Mouse (Mus musculus): ENCODE results near the gene Cldn10. TPM values are rescaled to one million over a fixed set of nuclear protein-coding genes. Genes with fewer than 3 reads are reported as not detected.

Gene Cldn10
- total and polyA plus RNA-seq, 3 experiments: 0.16 TPM; not detected in 2

GRCm38 (mm10) chr14:118880696-118881095, 93.0 kb downstream of the Cldn10 start:
- no peak overlapping the region for H3K4me3 ChIP-seq (ENCODE audit: low read depth, low read length)
- peaks cover 25% of the 10 kb centered on the region for H3K9me3 ChIP-seq (replicated peaks)
- no peak for DNase-seq (ENCODE audit: low spot score)
- peaks cover 20% of the 10 kb centered on the region for H3K36me3 ChIP-seq (replicated peaks)
- TF ChIP-seq TAL1 (conservative IDR thresholded peaks at IDR 0.05; ENCODE audit: low read depth, low read length) (no peak), GATA2 (IDR thresholded peaks at IDR 0.05; ENCODE audit: borderline replicate concordance, low read depth, low read length) (no peak), POLR2AphosphoS5 (IDR thresholded peaks at IDR 0.05; ENCODE audit: insufficient replicate concordance, low read depth, low read length) (no peak), GATA1 (IDR thresholded peaks at IDR 0.05; ENCODE audit: borderline replicate concordance, low read length) (no peak), CTCF (IDR thresholded peaks at IDR 0.05; ENCODE audit: low read depth, low read length) (no peak)
- H3K27me3 ChIP-seq (ENCODE audit: insufficient read depth, low read length): no peaks in the 10 kb centered on the region
- no peak for ATAC-seq (ENCODE audit: extremely low read depth, insufficient number of reproducible peaks, low FRiP score, poor library complexity, severe bottlenecking)
- peaks cover 36% of the 10 kb centered on the region for H3K4me1 ChIP-seq (ENCODE audit: insufficient read depth, low read depth, low read length)

- Histone ChIP-seq H3K9me3 (replicated peaks) (peaks cover 25% of the 10 kb centered on the region), H3K4me1 (ENCODE audit: insufficient read depth, low read depth, low read length) (peaks cover 58% of the 10 kb centered on the region), H3K36me3 (replicated peaks) (peaks cover 17% of the 10 kb centered on the region), H3K27me3 (ENCODE audit: insufficient read depth, low read length) (no peaks in the 10 kb centered on the region), H3K4me3 (ENCODE audit: low read depth, low read length) (peak overlapping the region; percentile 67)
- peak; percentile 59 for TF ChIP-seq TAL1 (conservative IDR thresholded peaks at IDR 0.05; ENCODE audit: low read depth, low read length)
- TF ChIP-seq POLR2AphosphoS5 (IDR thresholded peaks at IDR 0.05; ENCODE audit: insufficient replicate concordance, low read depth, low read length): no peak
- DNase-seq (ENCODE audit: low spot score) (peak; percentile 85), ATAC-seq (ENCODE audit: extremely low read depth, insufficient number of reproducible peaks, low FRiP score, poor library complexity, severe bottlenecking) (peak; percentile 89)
These were observed 95.9 kb downstream of the Cldn10 start for GRCm38 (mm10) chr14:118883344-118884249.

- Histone ChIP-seq H3K4me3 (ENCODE audit: low read depth, low read length) (no peak overlapping the region; the same call in 1 of the 2 replicates), H3K27me3 (ENCODE audit: insufficient read depth, low read length) (no peaks in the 10 kb centered on the region), H3K36me3 (replicated peaks) (peaks cover 11% of the 10 kb centered on the region), H3K9me3 (replicated peaks) (peaks cover 19% of the 10 kb centered on the region), H3K4me1 (ENCODE audit: insufficient read depth, low read depth, low read length) (peaks cover 58% of the 10 kb centered on the region)
- TF ChIP-seq POLR2AphosphoS5 (IDR thresholded peaks at IDR 0.05; ENCODE audit: insufficient replicate concordance, low read depth, low read length) (no peak), GATA1 (IDR thresholded peaks at IDR 0.05; ENCODE audit: borderline replicate concordance, low read length) (no peak), TAL1 (conservative IDR thresholded peaks at IDR 0.05; ENCODE audit: low read depth, low read length) (no peak)
- peak; percentile 11; the same call in 1 of the 2 replicates for ATAC-seq (ENCODE audit: extremely low read depth, insufficient number of reproducible peaks, low FRiP score, poor library complexity, severe bottlenecking)
- DNase-seq (ENCODE audit: low spot score): peak; percentile 42
These were observed 96.5 kb downstream of the Cldn10 start for GRCm38 (mm10) chr14:118884250-118884556.

- Histone ChIP-seq H3K4me3 (ENCODE audit: low read depth, low read length) (no peak overlapping the region), H3K9me3 (replicated peaks) (no peaks in the 10 kb centered on the region), H3K4me1 (ENCODE audit: insufficient read depth, low read depth, low read length) (peaks cover 37% of the 10 kb centered on the region), H3K36me3 (replicated peaks) (no peaks in the 10 kb centered on the region), H3K27me3 (ENCODE audit: insufficient read depth, low read length) (peaks cover 2% of the 10 kb centered on the region; the same call in 1 of the 2 replicates)
- TF ChIP-seq TAL1 (conservative IDR thresholded peaks at IDR 0.05; ENCODE audit: low read depth, low read length): no peak
- no peak for TF ChIP-seq CTCF (IDR thresholded peaks at IDR 0.05; ENCODE audit: low read depth, low read length)
- TF ChIP-seq POLR2AphosphoS5 (IDR thresholded peaks at IDR 0.05; ENCODE audit: insufficient replicate concordance, low read depth, low read length): no peak
- TF ChIP-seq GATA2 (IDR thresholded peaks at IDR 0.05; ENCODE audit: borderline replicate concordance, low read depth, low read length): no peak
- TF ChIP-seq GATA1 (IDR thresholded peaks at IDR 0.05; ENCODE audit: borderline replicate concordance, low read length): no peak
- DNase-seq (ENCODE audit: low spot score) (no peak), ATAC-seq (ENCODE audit: extremely low read depth, insufficient number of reproducible peaks, low FRiP score, poor library complexity, severe bottlenecking) (no peak)
These were observed 102.4 kb downstream of the Cldn10 start for GRCm38 (mm10) chr14:118890101-118890500.

GRCm38 (mm10) chr14:118895228-118895627, 107.5 kb downstream of the Cldn10 start:
- H3K27me3 ChIP-seq (ENCODE audit: insufficient read depth, low read length): peaks cover 7% of the 10 kb centered on the region
- ATAC-seq (ENCODE audit: extremely low read depth, insufficient number of reproducible peaks, low FRiP score, poor library complexity, severe bottlenecking) (no peak), DNase-seq (ENCODE audit: low spot score) (no peak)
- no peaks in the 10 kb centered on the region for H3K9me3 ChIP-seq (replicated peaks)
- H3K4me3 ChIP-seq (ENCODE audit: low read depth, low read length): no peak overlapping the region
- TF ChIP-seq GATA1 (IDR thresholded peaks at IDR 0.05; ENCODE audit: borderline replicate concordance, low read length) (no peak), GATA2 (IDR thresholded peaks at IDR 0.05; ENCODE audit: borderline replicate concordance, low read depth, low read length) (no peak), CTCF (IDR thresholded peaks at IDR 0.05; ENCODE audit: low read depth, low read length) (no peak)
- no peaks in the 10 kb centered on the region for H3K36me3 ChIP-seq (replicated peaks)
- peaks cover 4% of the 10 kb centered on the region for H3K4me1 ChIP-seq (ENCODE audit: insufficient read depth, low read depth, low read length)

- Histone ChIP-seq H3K36me3 (replicated peaks) (no peaks in the 10 kb centered on the region), H3K27me3 (ENCODE audit: insufficient read depth, low read length) (peaks cover 7% of the 10 kb centered on the region), H3K9me3 (replicated peaks) (no peaks in the 10 kb centered on the region), H3K4me1 (ENCODE audit: insufficient read depth, low read depth, low read length) (peaks cover 4% of the 10 kb centered on the region), H3K4me3 (ENCODE audit: low read depth, low read length) (no peak overlapping the region)
- TF ChIP-seq GATA1 (IDR thresholded peaks at IDR 0.05; ENCODE audit: borderline replicate concordance, low read length): no peak
- TF ChIP-seq CTCF (IDR thresholded peaks at IDR 0.05; ENCODE audit: low read depth, low read length): no peak
- TF ChIP-seq TAL1 (conservative IDR thresholded peaks at IDR 0.05; ENCODE audit: low read depth, low read length): no peak
- no peak for TF ChIP-seq GATA2 (IDR thresholded peaks at IDR 0.05; ENCODE audit: borderline replicate concordance, low read depth, low read length)
- TF ChIP-seq POLR2AphosphoS5 (IDR thresholded peaks at IDR 0.05; ENCODE audit: insufficient replicate concordance, low read depth, low read length): no peak
- no peak for ATAC-seq (ENCODE audit: extremely low read depth, insufficient number of reproducible peaks, low FRiP score, poor library complexity, severe bottlenecking)
- no peak for DNase-seq (ENCODE audit: low spot score)
These were observed 107.9 kb downstream of the Cldn10 start for GRCm38 (mm10) chr14:118895655-118896054.
